Mouse (Mus musculus) lung, adult 10 weeks (tissue): ENCODE measurements around the gene Olfr524. TPM values are rescaled to one million over a fixed set of nuclear protein-coding genes. Genes with fewer than 3 reads are reported as not detected.

ENCODE experiments used
- polyA plus RNA-seq: library from polyadenylated mRNA; stranded (reverse); fragments of 350-450 nt; fragmentation: Illumina TruSeq; extraction: RNeasy Lipid Tissue Mini Kit (QIAGEN cat#74804); gene quantifications from one replicate; pipeline ENCODE4 v1.2.3, GENCODE M21; 2014; ENCODE audit warnings: low read depth, low replicate concordance; ENCODE audit not compliant: insufficient read depth

Gene Olfr524
- not detected for polyA plus RNA-seq

GRCm38 (mm10) chr7:140205864-140206263 is at the start of gene Olfr524:
Olfr524 (minus strand) TSS chr7:140205964.

GRCm38 (mm10) chr7:140247216-140247615 is 41.5 kb upstream of the Olfr524 start, which contains the start of gene 5830411N06Rik:
5830411N06Rik (plus strand) TSS chr7:140247284.

GRCm38 (mm10) chr7:140217967-140218366 is 12.2 kb upstream of the Olfr524 start, which contains the start of gene Cd163l1:
Cd163l1 (plus strand) TSS chr7:140218267.

GRCm38 (mm10) chr7:140172936-140173335 is 32.8 kb downstream of the Olfr524 start, which contains the start of gene Olfr523:
Olfr523 (plus strand) TSS chr7:140173217.

GRCm38 (mm10) chr7:140164664-140165063 is 41.1 kb downstream of the Olfr524 start, which contains the start of gene Olfr522:
Olfr522 (minus strand) TSS chr7:140164764.

GRCm38 (mm10) chr7:140154218-140154927 is 51.4 kb downstream of the Olfr524 start, which contains the start of gene Sprn:
Sprn (minus strand) TSS chr7:140154877.

Other genes starting within 250 kb of the Olfr524 start
- 4.6 TPM for gene 6430531B16Rik, start 227.2 kb downstream of the Olfr524 start, polyA plus RNA-seq
- gene Adam8, start 213.4 kb downstream of the Olfr524 start, polyA plus RNA-seq, result 6.5 TPM
- gene Zfp511, start 169.6 kb downstream of the Olfr524 start, polyA plus RNA-seq, result 13.9 TPM
- 8.3 TPM for gene Tubgcp2, start 169.3 kb downstream of the Olfr524 start, polyA plus RNA-seq
- gene Msx3, start 156.9 kb downstream of the Olfr524 start, polyA plus RNA-seq, result not detected
- not detected for gene Caly, start 123.4 kb downstream of the Olfr524 start, polyA plus RNA-seq
- gene Prap1, start 112.6 kb downstream of the Olfr524 start, polyA plus RNA-seq, result not detected
- gene Fuom, start 103.5 kb downstream of the Olfr524 start, polyA plus RNA-seq, result 29.5 TPM
- 8.8 TPM for gene Paox, start 90.2 kb downstream of the Olfr524 start, polyA plus RNA-seq
- gene Echs1, start 89.5 kb downstream of the Olfr524 start, polyA plus RNA-seq, result 97.0 TPM
- 12.7 TPM for gene Mtg1, start 68.4 kb downstream of the Olfr524 start, polyA plus RNA-seq
- not detected for gene Sprn, start 51.1 kb downstream of the Olfr524 start, polyA plus RNA-seq
- not detected for gene Olfr522, start 41.2 kb downstream of the Olfr524 start, polyA plus RNA-seq
- gene Olfr523, start 32.7 kb downstream of the Olfr524 start, polyA plus RNA-seq, result not detected
- 0.48 TPM for gene Cd163l1, start 12.3 kb upstream of the Olfr524 start, polyA plus RNA-seq
- 0.30 TPM for gene 5830411N06Rik, start 41.3 kb upstream of the Olfr524 start, polyA plus RNA-seq
- gene Olfr525, start 114.9 kb upstream of the Olfr524 start, polyA plus RNA-seq, result not detected
- gene Olfr527, start 128.1 kb upstream of the Olfr524 start, polyA plus RNA-seq, result not detected
- not detected for gene Olfr60, start 155.7 kb upstream of the Olfr524 start, polyA plus RNA-seq
- not detected for gene Olfr530, start 170.4 kb upstream of the Olfr524 start, polyA plus RNA-seq
- not detected for gene Olfr531, start 197.0 kb upstream of the Olfr524 start, polyA plus RNA-seq
- not detected for gene Olfr532, start 215.7 kb upstream of the Olfr524 start, polyA plus RNA-seq